Mouse (Mus musculus): ENCODE data around the gene Gm1993. TPM values are rescaled to one million over a fixed set of nuclear protein-coding genes. Genes with fewer than 3 reads are reported as not detected.

Gene Gm1993
- polyA plus RNA-seq (2017; shearing (Covaris generic)) = not detected

DNA sequence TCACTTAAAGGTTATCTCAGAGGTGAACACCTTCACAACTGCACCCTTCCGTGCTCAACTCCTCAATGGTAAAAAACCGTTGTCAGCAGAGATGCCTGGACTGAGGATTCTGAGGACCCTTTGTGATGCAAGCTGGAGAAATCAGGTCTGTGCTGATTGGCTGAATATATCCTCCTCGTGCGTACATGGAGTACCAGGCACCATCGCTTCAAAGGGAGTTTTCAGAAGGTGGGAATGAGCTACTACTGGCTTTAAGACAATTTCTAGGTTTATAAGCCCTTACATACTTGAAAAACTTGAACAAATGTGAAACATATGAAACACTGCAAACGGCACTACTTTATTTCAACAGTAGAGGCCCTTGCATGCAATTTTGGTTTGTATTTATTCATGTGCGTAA, at the start of gene Gm1993:
Gene Gm1993, minus strand, starts transcription at position 101 of the 400 bp plus-strand sequence.

Measured in activated CD4-positive, CD25-positive, alpha-beta regulatory T cell, adult 9 weeks (primary cell).